Mouse (Mus musculus) heart, embryonic 14.5 days (tissue): ENCODE measurements around the gene Hist1h2ai. TPM values are rescaled to one million over a fixed set of nuclear protein-coding genes. Genes with fewer than 3 reads are reported as not detected.
"Not testable (repeated sequence)": the region's sequence is repeated elsewhere in the genome, so short reads cannot be mapped to it uniquely, and the experiment has no call there.

Source experiments
- ATAC-seq: fragments of 200-750 bp; cut with Nextera tagmentation; 2 replicates; pipeline ENCODE4 v1.8.0; 2017; ENCODE audit warnings: low read depth, moderate TSS enrichment; ENCODE audit not compliant: insufficient number of reproducible peaks, insufficient read depth, low FRiP score
- H3K27ac ChIP-seq, 2 experiments: fragments of 200-500 bp in 1 of 2; fragments of 300-500 bp in 1 of 2; sonication (generic) in 1 of 2; replicated peaks in 1 of 2; 2 replicates each; pipeline ENCODE4 v1.5.1; 2012 to 2014; ENCODE audit warnings: low read depth in 2 of 2, low read length in 2 of 2, control low read depth in 1 of 2, mild to moderate bottlenecking in 1 of 2, mixed read lengths in 1 of 2; ENCODE audit not compliant: control insufficient read depth in 1 of 2, insufficient read depth in 1 of 2
- H3K27me3 ChIP-seq: fragments of 300-500 bp; sonication (generic); 2 replicates; pipeline ENCODE4 v1.6.1; 2014; ENCODE audit warnings: mild to moderate bottlenecking, low read length, control low read depth; ENCODE audit not compliant: control insufficient read depth, insufficient read depth
- H3K36me3 ChIP-seq: fragments of 300-500 bp; sonication (generic); 2 replicates; pipeline ENCODE4 v1.6.1; 2014; ENCODE audit warnings: mild to moderate bottlenecking, control low read depth, low read length, mixed read lengths; ENCODE audit not compliant: control insufficient read depth, insufficient read depth
- H3K4me1 ChIP-seq, 2 experiments: fragments of 200-500 bp in 1 of 2; fragments of 300-500 bp in 1 of 2; sonication (generic) in 1 of 2; 2 replicates each; pipeline ENCODE4 v1.6.1; 2012 to 2014; ENCODE audit warnings: low read length in 2 of 2, control low read depth in 1 of 2, mixed read lengths in 1 of 2; ENCODE audit not compliant: control insufficient read depth in 2 of 2, insufficient read depth in 2 of 2
- H3K4me2 ChIP-seq: fragments of 300-500 bp; sonication (generic); 2 replicates; pipeline ENCODE4 v1.6.1; 2014; ENCODE audit warnings: mild to moderate bottlenecking, low read length
- H3K4me3 ChIP-seq, 2 experiments: fragments of 200-500 bp in 1 of 2; fragments of 300-500 bp in 1 of 2; sonication (generic) in 1 of 2; 2 replicates each; pipeline ENCODE4 v1.5.1; 2012 to 2014; ENCODE audit warnings: low read length in 2 of 2, mild to moderate bottlenecking in 2 of 2, control low read depth in 1 of 2, low read depth in 1 of 2, moderate library complexity in 1 of 2; ENCODE audit not compliant: control insufficient read depth in 1 of 2, insufficient read depth in 1 of 2
- H3K9ac ChIP-seq: fragments of 300-500 bp; sonication (generic); 2 replicates; pipeline ENCODE4 v1.6.1; 2014; ENCODE audit warnings: mild to moderate bottlenecking, low read length
- H3K9me3 ChIP-seq: fragments of 300-500 bp; sonication (generic); 2 replicates; pipeline ENCODE4 v1.6.1; 2016; ENCODE audit warnings: low read length, control low read depth; ENCODE audit not compliant: control insufficient read depth
- WGBS: fragments of 180-500 bp; shearing (Covaris S2); extraction: QIAGEN DNeasy Blood & Tissue Kit; methylation state at CpG from one replicate; pipeline ENCODE4 v1.1.7; 2014; 5-methylcytosine and 5-hydroxymethylcytosine counted together
- polyA plus RNA-seq: library from polyadenylated mRNA; unstranded; fragments of >200 nt; fragmentation: Nextera tagmentation; extraction: Ambion mirVana; gene quantifications from 2 replicates; pipeline ENCODE4 v1.2.1, GENCODE M21; 2014

Hist1h2ai gene
- polyA plus RNA-seq, 1 experiment from 2014 or later, result 12.2 TPM

GRCm38 (mm10) chr13:21751827-21752226 is 35.6 kb downstream of the Hist1h2ai start:
- no peak overlapping the region for H3K4me3 ChIP-seq
- peak overlapping the region; percentile 61 for H3K4me2 ChIP-seq
- no peaks in the 10 kb centered on the region for H3K36me3 ChIP-seq
- H3K27ac ChIP-seq, result peak overlapping the region; percentile 44 to 88; a peak in 3 of 4 replicates
- peaks cover 2 to 28% of the 10 kb centered on the region in 2 experiments; a peak in 3 of 4 replicates for H3K4me1 ChIP-seq
- 20% methylated on average over 3 of the region's 3 CpGs for WGBS
- H3K27me3 ChIP-seq, result no peaks in the 10 kb centered on the region
- ATAC-seq, result no peak
- H3K9me3 ChIP-seq, result no peaks in the 10 kb centered on the region
- H3K9ac ChIP-seq, result peak overlapping the region; percentile 75; the same call in 1 of the 2 replicates

- Histone ChIP-seq H3K4me1 (peaks cover 2 to 28% of the 10 kb centered on the region in 2 experiments; a peak in 3 of 4 replicates), H3K9ac (peak overlapping the region; percentile 75; the same call in 1 of the 2 replicates), H3K4me2 (peak overlapping the region; percentile 61), H3K27ac (peak overlapping the region in 1 of 2 experiments; percentile 88; a peak in 2 of 4 replicates), H3K9me3 (no peaks in the 10 kb centered on the region), H3K27me3 (no peaks in the 10 kb centered on the region), H3K4me3 (no peak overlapping the region), H3K36me3 (no peaks in the 10 kb centered on the region)
- 29% methylated on average over 3 of the region's 3 CpGs for WGBS
- ATAC-seq, result no peak
Observed at GRCm38 (mm10) chr13:21752356-21752755, 36.1 kb downstream of the Hist1h2ai start.

GRCm38 (mm10) chr13:21753051-21753523 is 36.9 kb downstream of the Hist1h2ai start:
- H3K4me3 ChIP-seq, result peak overlapping the region; percentile 37 to 48
- no peak; the same call in 1 of the 2 replicates for ATAC-seq
- H3K9ac ChIP-seq, result peak overlapping the region; percentile 75
- no peaks in the 10 kb centered on the region for H3K9me3 ChIP-seq
- 3% methylated on average over 10 of the region's 10 CpGs for WGBS
- peak overlapping the region; percentile 61 for H3K4me2 ChIP-seq
- H3K4me1 ChIP-seq, result peaks cover 2 to 28% of the 10 kb centered on the region in 2 experiments; a peak in 3 of 4 replicates
- H3K36me3 ChIP-seq, result no peaks in the 10 kb centered on the region
- no peaks in the 10 kb centered on the region for H3K27me3 ChIP-seq
- peak overlapping the region; percentile 79 to 88 for H3K27ac ChIP-seq

- Histone ChIP-seq H3K4me2 (peak within 1 kb of the TSS; percentile 61), H3K4me1 (peaks cover 2 to 28% of the 10 kb centered on the region in 2 experiments; a peak in 3 of 4 replicates), H3K9ac (peak within 1 kb of the TSS; percentile 75), H3K4me3 (peak within 1 kb of the TSS; percentile 37 to 59), H3K27ac (peak within 1 kb of the TSS; percentile 88 to 94)
- not testable (repeated sequence) for H3K36me3 ChIP-seq, H3K9me3 ChIP-seq, H3K27me3 ChIP-seq
- under 1% methylated on average over 38 of the region's 50 CpGs for WGBS
- ATAC-seq, result peak; percentile 90
Observed at GRCm38 (mm10) chr13:21753524-21754285, 37.5 kb downstream of the Hist1h2ai start, which contains the start of the genes Hist1h2ak and Hist1h2bn. Gene Hist1h2ak, minus strand, starts transcription at chr13:21753827. Gene Hist1h2bn, plus strand, starts transcription at chr13:21754123.

- not testable (repeated sequence) for H3K36me3 ChIP-seq, H3K9me3 ChIP-seq, H3K27me3 ChIP-seq
- Histone ChIP-seq H3K4me1 (peaks cover 1 to 26% of the 10 kb centered on the region in 2 experiments; a peak in 3 of 4 replicates), H3K27ac (peak overlapping the region; percentile 88 to 94), H3K4me2 (peak overlapping the region; percentile 61), H3K4me3 (peak overlapping the region; percentile 37 to 59), H3K9ac (peak overlapping the region; percentile 69)
- WGBS, result 1% methylated on average over 12 of the region's 26 CpGs
- ATAC-seq, result peak; percentile 7; the same call in 1 of the 2 replicates
Observed at GRCm38 (mm10) chr13:21754294-21755001, 38.2 kb downstream of the Hist1h2ai start.

- 84% methylated on average over 1 of the region's 1 CpGs for WGBS
- H3K27me3 ChIP-seq, result no peaks in the 10 kb centered on the region
- no peak overlapping the region for H3K27ac ChIP-seq
- no peaks in the 10 kb centered on the region for H3K36me3 ChIP-seq
- no peaks in the 10 kb centered on the region for H3K9me3 ChIP-seq
- H3K9ac ChIP-seq, result peak overlapping the region; percentile 62
- ATAC-seq, result no peak
- peak overlapping the region in 1 of 2 experiments; percentile 37; a peak in 2 of 4 replicates for H3K4me3 ChIP-seq
- peak overlapping the region; percentile 61 for H3K4me2 ChIP-seq
- H3K4me1 ChIP-seq, result peaks cover 0 to 23% of the 10 kb centered on the region in 2 experiments; a peak in 2 of 4 replicates
Observed at GRCm38 (mm10) chr13:21755707-21756106, 39.5 kb downstream of the Hist1h2ai start.
